ENCODE assay signal across 8 mouse cellular contexts in genomic region chr8:105224413-105225271, GRCm38 (mm10). TPM values are rescaled to one million over a fixed set of nuclear protein-coding genes. Genes with fewer than 3 reads are reported as not detected.
A peak's percentile ranks its signal among the peaks of the same experiment; 100 is the strongest.
DNase-seq lines count a peak whose midpoint lies in the region; ATAC-seq and TF ChIP-seq lines count a peak whose summit lies in the region.

Gene D230025D16Rik (plus strand): TSS chr8:105225145.

- peak; percentile 92 for ATAC-seq in CD4-positive, CD25-positive, alpha-beta regulatory T cell, adult 4 months
- peak; percentile 94 for ATAC-seq in heart, embryonic 15.5 days (replicated peaks; ENCODE audit: insufficient number of reproducible peaks, insufficient read depth, low FRiP score, low read depth)
- ATAC-seq in liver, embryonic 14.5 days (ENCODE audit: insufficient read depth) = peak; percentile 93
- peak; percentile 94 for ATAC-seq in neural tube, embryonic 11.5 days (ENCODE audit: insufficient read depth, low FRiP score, low TSS enrichment)
- peak; percentile 93 for ATAC-seq in stomach, postnatal 0 days (ENCODE audit: low FRiP score, low TSS enrichment)

- H3K36me3 ChIP-seq in forebrain, embryonic 10.5 days (replicated peaks) = no peaks in the 10 kb centered on the region
- H3K36me3 ChIP-seq in heart, embryonic 15.5 days = no peaks in the 10 kb centered on the region
- no peaks in the 10 kb centered on the region; the same call in 1 of the 2 replicates for H3K36me3 ChIP-seq in liver, embryonic 14.5 days (replicated peaks; ENCODE audit: control insufficient read depth, insufficient read depth, low read depth)
- no peaks in the 10 kb centered on the region for H3K36me3 ChIP-seq in neural tube, embryonic 11.5 days (ENCODE audit: control insufficient read depth, insufficient read depth, low read length)
- no peaks in the 10 kb centered on the region for H3K36me3 ChIP-seq in stomach, postnatal 0 days (ENCODE audit: control insufficient read depth, insufficient read depth, low read length)

- no peaks in the 10 kb centered on the region for H3K9me3 ChIP-seq in forebrain, embryonic 10.5 days
- no peaks in the 10 kb centered on the region for H3K9me3 ChIP-seq in heart, embryonic 15.5 days (replicated peaks)
- no peaks in the 10 kb centered on the region for H3K9me3 ChIP-seq in liver, embryonic 14.5 days (ENCODE audit: control insufficient read depth, low read length)
- no peaks in the 10 kb centered on the region for H3K9me3 ChIP-seq in neural tube, embryonic 11.5 days (ENCODE audit: control insufficient read depth, low read length)
- H3K9me3 ChIP-seq in stomach, postnatal 0 days (ENCODE audit: control insufficient read depth, low read length) = no peaks in the 10 kb centered on the region

- DNase-seq in c-Kit-negative CD71-positive TER-119-positive erythroid progenitor cells, embryonic 14.5 days (ENCODE audit: low read depth, low spot score) = peak; percentile 90
- peak; percentile 98 for DNase-seq in forebrain, embryonic 10.5 days (ENCODE audit: extremely low spot score, low spot score)
- peak; percentile 97 for DNase-seq in kidney, postnatal 25 days
- DNase-seq in liver, embryonic 14.5 days (ENCODE audit: low read depth in 3 of 3, low spot score in 3 of 3) = peak; percentile 85 to 87 (median 85)
- peak; percentile 97 for DNase-seq in neural tube, embryonic 11.5 days (ENCODE audit: low spot score)
- DNase-seq in stomach, postnatal 0 days (ENCODE audit: low spot score) = peak; percentile 98

- H3K4me1 ChIP-seq in forebrain, embryonic 10.5 days = peaks cover 22% of the 10 kb centered on the region
- peaks cover 17% of the 10 kb centered on the region for H3K4me1 ChIP-seq in heart, embryonic 15.5 days (replicated peaks)
- peaks cover 3 to 14% of the 10 kb centered on the region in 2 experiments for H3K4me1 ChIP-seq in liver, embryonic 14.5 days (replicated peaks; ENCODE audit: control insufficient read depth in 2 of 2, insufficient read depth in 2 of 2, low read length in 1 of 2)
- peaks cover 14% of the 10 kb centered on the region for H3K4me1 ChIP-seq in neural tube, embryonic 11.5 days (ENCODE audit: control insufficient read depth, insufficient read depth, low read length)
- H3K4me1 ChIP-seq in stomach, postnatal 0 days (replicated peaks; ENCODE audit: control insufficient read depth, insufficient read depth) = peaks cover 5% of the 10 kb centered on the region

- TF ChIP-seq EP300 in liver, embryonic 14.5 days (IDR thresholded peaks at IDR 0.05; ENCODE audit: low read depth) = no peak
- no peak for TF ChIP-seq EP300 in stomach, postnatal 0 days (optimal IDR thresholded peaks at IDR 0.05)

- 0 out of 2 replicates have a peak, but pooled peaks have one; percentile 1 for TF ChIP-seq CTCF in liver, embryonic 14.5 days (IDR thresholded peaks at IDR 0.05; ENCODE audit: low read depth)
- TF ChIP-seq CTCF in stomach, postnatal 0 days (IDR thresholded peaks at IDR 0.05; ENCODE audit: low read depth) = peak; percentile 16; the same call in 1 of the 2 replicates

- H3K27me3 ChIP-seq in forebrain, embryonic 10.5 days (ENCODE audit: poor library complexity, severe bottlenecking) = no peaks in the 10 kb centered on the region
- H3K27me3 ChIP-seq in heart, embryonic 15.5 days = no peaks in the 10 kb centered on the region
- H3K27me3 ChIP-seq in liver, embryonic 14.5 days (ENCODE audit: control insufficient read depth, insufficient read depth, low read length) = no peaks in the 10 kb centered on the region
- no peaks in the 10 kb centered on the region for H3K27me3 ChIP-seq in neural tube, embryonic 11.5 days (ENCODE audit: control insufficient read depth, insufficient read depth, low read length)
- H3K27me3 ChIP-seq in stomach, postnatal 0 days (ENCODE audit: control insufficient read depth, insufficient read depth, low read length) = no peaks in the 10 kb centered on the region

- peak within 1 kb of the TSS; percentile 90 for H3K27ac ChIP-seq in forebrain, embryonic 10.5 days
- H3K27ac ChIP-seq in heart, embryonic 15.5 days = peak within 1 kb of the TSS; percentile 89
- peak within 1 kb of the TSS; percentile 85 for H3K27ac ChIP-seq in liver, embryonic 14.5 days
- peak within 1 kb of the TSS; percentile 69 for H3K27ac ChIP-seq in neural tube, embryonic 11.5 days (ENCODE audit: low read depth, low read length)
- H3K27ac ChIP-seq in stomach, postnatal 0 days (replicated peaks) = peak within 1 kb of the TSS; percentile 95

- H3K9ac ChIP-seq in heart, embryonic 15.5 days = peak within 1 kb of the TSS; percentile 99
- peak within 1 kb of the TSS; percentile 97 for H3K9ac ChIP-seq in liver, embryonic 14.5 days (replicated peaks)
- peak within 1 kb of the TSS; percentile 88 for H3K9ac ChIP-seq in neural tube, embryonic 11.5 days (ENCODE audit: low read length)
- peak within 1 kb of the TSS; percentile 86 for H3K9ac ChIP-seq in stomach, postnatal 0 days (ENCODE audit: low read length)

- H3K4me3 ChIP-seq in forebrain, embryonic 10.5 days = peak within 1 kb of the TSS; percentile 96
- H3K4me3 ChIP-seq in heart, embryonic 15.5 days = peak within 1 kb of the TSS; percentile 99
- peak within 1 kb of the TSS; percentile 94 to 99 for H3K4me3 ChIP-seq in liver, embryonic 14.5 days (ENCODE audit: insufficient read depth in 1 of 2, low read depth in 2 of 2, low read length in 2 of 2)
- H3K4me3 ChIP-seq in neural tube, embryonic 11.5 days (ENCODE audit: low read depth, low read length) = peak within 1 kb of the TSS; percentile 94
- peak within 1 kb of the TSS; percentile 90 for H3K4me3 ChIP-seq in stomach, postnatal 0 days (ENCODE audit: low read depth, low read length)

- peak within 1 kb of the TSS; percentile 69 for H3K4me2 ChIP-seq in heart, embryonic 15.5 days
- peak within 1 kb of the TSS; percentile 94 for H3K4me2 ChIP-seq in liver, embryonic 14.5 days (ENCODE audit: low read depth)
- peak within 1 kb of the TSS; percentile 68 for H3K4me2 ChIP-seq in neural tube, embryonic 11.5 days (ENCODE audit: low read depth)
- H3K4me2 ChIP-seq in stomach, postnatal 0 days (replicated peaks; ENCODE audit: low read depth) = peak within 1 kb of the TSS; percentile 84

- WGBS in forebrain, embryonic 10.5 days = 5% methylated on average over 34 of the region's 34 CpGs
- 3% methylated on average over 34 of the region's 34 CpGs for WGBS in heart, embryonic 15.5 days
- 5% methylated on average over 34 of the region's 34 CpGs for WGBS in liver, embryonic 14.5 days (ENCODE audit: insufficient replicate concordance)
- 3% methylated on average over 34 of the region's 34 CpGs for WGBS in neural tube, embryonic 11.5 days
- 2% methylated on average over 34 of the region's 34 CpGs for WGBS in stomach, postnatal 0 days

RNA-seq across cellular contexts. Expression of gene D230025D16Rik, which starts in this region (rescaled TPM):
- polyA plus RNA-seq in CD4-positive, CD25-positive, alpha-beta regulatory T cell, adult 4 months (2017; shearing (Covaris generic)) = 10 to 100 TPM; 13.9 to 14.2 TPM
- polyA plus RNA-seq in forebrain, embryonic 10.5 days (2016; fragmentation: Nextera tagmentation; extraction: Ambion mirVana) = 23.0 and 24.4 TPM in 2 replicates
- 17.7 and 19.6 TPM in 2 replicates for polyA plus RNA-seq in heart, embryonic 15.5 days (2015; fragmentation: Nextera tagmentation; extraction: Ambion mirVana)
- 10.7 and 11.9 TPM in 2 replicates for polyA plus RNA-seq in liver, embryonic 14.5 days (2012; rRNA removed)
- polyA plus RNA-seq in liver, embryonic 14.5 days (2014; fragmentation: Nextera tagmentation; extraction: Ambion mirVana) = 14.7 and 16.7 TPM in 2 replicates
- polyA plus RNA-seq in neural tube, embryonic 11.5 days (2014; fragmentation: Nextera tagmentation; extraction: Ambion mirVana) = 28.9 and 31.5 TPM in 2 replicates
- polyA plus RNA-seq in stomach, postnatal 0 days (2015; fragmentation: Nextera tagmentation; extraction: Ambion mirVana) = 19.1 and 21.5 TPM in 2 replicates

Comparison
In these comparisons a context has a peak if more than half of its experiments do, and no peak if none do; other contexts are left out.
1. Peak in every context shown above with its lines: DNase-seq, ATAC-seq, H3K4me3 ChIP-seq and H3K27ac ChIP-seq.